Mouse (Mus musculus) MEL (cell line): ENCODE results near the gene Cacna1c.

Experiments
- GATA1 ChIP-seq: IDR thresholded peaks from 2 replicates; pipeline ENCODE4 v1.6.1; 2011; ENCODE audit warnings: low read depth, low read length, improper control_type of control experiment
- SMC3 ChIP-seq: IDR thresholded peaks from 2 replicates; pipeline ENCODE4 v1.6.1; 2011; ENCODE audit warnings: low read depth, low read length, improper control_type of control experiment

- TF ChIP-seq GATA1 (no peak), SMC3 (peak; percentile 99)
Observed at GRCm38 (mm10) chr6:118646265-118647061, 549.8 kb downstream of the Cacna1c start.
